Mouse (Mus musculus): ENCODE measurements around the gene Krt17.

GRCm38 (mm10) chr11:100281596-100282544, 21.0 kb upstream of the Krt17 start:
- TF ChIP-seq GATA1 (IDR thresholded peaks at IDR 0.05; ENCODE audit: low read length) (no peak), TAL1 (IDR thresholded peaks at IDR 0.05; ENCODE audit: low read length) (no peak)
